Mouse (Mus musculus) heart, adult 8-10 months (tissue): ENCODE results near the gene Rassf3. TPM values are rescaled to one million over a fixed set of nuclear protein-coding genes. Genes with fewer than 3 reads are reported as not detected.

Experiments
- DNase-seq: peaks from one replicate; pipeline ENCODE4 v3.0.0; 2022; ENCODE audit warnings: low spot score
- total RNA-seq, 4 experiments: library from RNA; stranded (reverse); gene quantifications; 2 replicates each; pipeline ENCODE4 v1.2.4; 2022

Gene Rassf3
- total RNA-seq, 4 experiments from 2014 or later = 131 to 151 (median 141) TPM

DNA sequence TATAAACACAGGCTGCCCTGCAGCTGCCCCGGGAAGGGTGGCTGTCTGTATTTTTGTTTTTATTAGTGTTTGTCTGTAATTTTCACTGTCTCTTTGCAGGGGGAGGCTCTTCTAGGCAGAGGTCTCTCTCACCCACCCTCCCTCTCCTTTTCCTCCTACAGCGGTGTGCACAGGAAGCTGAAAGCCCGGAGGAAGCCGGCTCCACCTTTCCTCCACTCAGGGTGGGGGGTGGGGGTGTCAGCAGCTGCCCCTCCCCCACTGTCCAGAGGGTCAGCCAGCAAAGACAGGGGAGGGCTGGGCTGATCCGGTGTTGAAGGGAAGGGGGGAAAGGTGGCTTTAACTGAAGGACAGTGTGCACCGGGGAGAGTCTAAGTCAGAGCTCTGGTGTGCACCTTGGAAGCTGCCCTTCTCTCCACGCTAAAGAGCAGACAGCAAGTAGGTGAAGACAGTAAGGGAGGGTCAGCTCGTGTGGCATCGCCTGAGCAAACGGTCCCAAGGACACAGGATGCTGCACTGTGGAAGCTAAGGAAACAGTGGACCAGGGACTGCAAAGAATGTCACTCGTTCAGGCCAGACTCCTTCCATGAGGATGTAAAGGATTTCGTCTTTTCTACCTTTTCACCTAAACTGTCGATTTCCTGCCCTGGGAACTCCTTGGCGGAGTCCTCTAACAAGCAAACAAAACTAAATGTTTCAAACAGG is 46.0 kb downstream of the Rassf3 start:
- no peak for DNase-seq

DNA sequence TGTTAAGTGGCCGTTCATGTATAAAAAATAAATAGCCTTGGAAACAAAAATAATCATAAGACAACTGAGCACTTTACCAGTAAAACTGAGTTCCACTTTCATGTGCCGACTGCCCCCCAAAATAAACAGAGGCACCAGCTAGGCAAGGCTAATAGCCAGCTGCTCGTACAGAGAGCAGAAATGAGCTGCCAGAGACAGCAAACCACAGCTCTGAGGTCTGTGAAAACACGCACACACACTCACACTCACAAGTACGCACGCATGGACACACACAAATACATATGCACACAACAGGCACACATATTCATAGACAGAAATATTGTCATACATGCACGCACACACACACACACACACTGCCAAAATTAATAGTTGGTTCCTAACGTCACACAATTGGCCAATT is 46.6 kb downstream of the Rassf3 start:
- no peak for DNase-seq

DNA sequence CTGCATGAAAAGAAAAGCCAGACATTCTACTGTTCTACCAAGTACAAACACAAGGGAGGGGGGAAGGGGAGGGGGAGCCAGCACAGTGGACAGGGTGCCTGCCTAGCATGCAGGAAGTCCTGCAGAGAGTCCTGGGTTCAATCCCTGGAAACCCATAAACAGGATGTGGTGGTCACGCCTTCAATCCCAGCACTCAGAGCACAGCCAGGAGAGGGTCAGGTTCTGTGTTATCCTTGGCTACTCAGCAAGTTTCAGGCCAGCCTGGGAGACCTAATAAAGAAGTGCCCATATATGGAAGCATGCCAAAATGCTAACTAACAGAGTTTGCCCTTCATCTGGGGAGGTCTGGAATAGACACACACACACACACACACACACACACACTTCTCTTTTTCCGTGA is 47.1 kb downstream of the Rassf3 start:
- DNase-seq = peak; percentile 78

DNA sequence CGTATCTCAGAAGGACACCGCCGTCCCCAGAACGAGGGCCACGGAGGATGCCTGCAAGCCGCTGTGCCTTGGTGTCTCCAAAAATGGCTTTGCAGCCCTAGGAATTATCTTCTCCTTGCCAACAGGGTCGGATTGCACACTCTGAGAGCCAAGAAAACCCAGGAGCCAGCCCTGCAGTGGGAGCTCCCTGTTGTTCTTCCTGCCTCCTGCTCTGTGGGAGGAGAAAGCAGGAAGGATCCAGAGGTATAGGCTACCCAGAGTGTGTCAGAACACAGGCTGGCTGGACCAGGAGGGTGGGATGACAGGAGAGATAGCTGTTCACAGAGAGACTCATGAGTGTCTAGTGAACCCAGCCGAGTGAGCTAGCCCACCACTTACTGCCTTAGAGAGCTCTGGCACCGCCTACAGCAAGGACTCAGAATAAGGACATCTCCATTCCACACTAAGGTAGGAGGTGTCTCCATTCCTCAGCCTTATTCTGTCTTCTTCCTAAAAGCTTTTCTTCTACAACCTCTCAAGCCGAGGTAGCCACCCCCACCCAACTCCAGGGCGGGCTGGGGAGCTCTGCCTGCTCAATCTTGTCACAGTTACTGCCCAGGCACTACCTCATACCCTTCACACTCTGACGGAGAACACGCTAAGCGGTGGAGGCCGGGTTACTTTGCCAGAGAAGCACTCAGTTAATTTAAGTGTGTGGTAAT is 48.0 kb downstream of the Rassf3 start:
- DNase-seq = no peak

DNA sequence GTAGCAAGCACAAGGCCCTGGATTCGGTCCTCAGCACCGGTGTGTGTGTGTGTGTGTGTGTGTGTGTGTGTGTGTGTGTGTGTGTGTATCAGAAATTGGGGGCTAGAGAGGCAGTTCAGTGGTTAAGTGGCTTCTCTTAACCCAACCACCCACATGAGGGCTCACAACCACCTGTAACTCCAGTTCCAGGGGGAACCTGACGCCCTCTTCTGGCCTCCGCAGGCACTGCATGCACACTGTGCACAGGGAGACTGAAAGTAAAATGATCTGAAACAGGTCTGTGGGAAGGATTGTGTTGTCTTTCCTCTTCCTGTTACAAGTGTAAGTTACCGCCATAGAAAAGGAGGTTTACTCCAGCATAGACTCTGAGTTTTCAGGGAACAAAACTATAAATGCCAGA is 49.0 kb downstream of the Rassf3 start:
- no peak for DNase-seq

DNA sequence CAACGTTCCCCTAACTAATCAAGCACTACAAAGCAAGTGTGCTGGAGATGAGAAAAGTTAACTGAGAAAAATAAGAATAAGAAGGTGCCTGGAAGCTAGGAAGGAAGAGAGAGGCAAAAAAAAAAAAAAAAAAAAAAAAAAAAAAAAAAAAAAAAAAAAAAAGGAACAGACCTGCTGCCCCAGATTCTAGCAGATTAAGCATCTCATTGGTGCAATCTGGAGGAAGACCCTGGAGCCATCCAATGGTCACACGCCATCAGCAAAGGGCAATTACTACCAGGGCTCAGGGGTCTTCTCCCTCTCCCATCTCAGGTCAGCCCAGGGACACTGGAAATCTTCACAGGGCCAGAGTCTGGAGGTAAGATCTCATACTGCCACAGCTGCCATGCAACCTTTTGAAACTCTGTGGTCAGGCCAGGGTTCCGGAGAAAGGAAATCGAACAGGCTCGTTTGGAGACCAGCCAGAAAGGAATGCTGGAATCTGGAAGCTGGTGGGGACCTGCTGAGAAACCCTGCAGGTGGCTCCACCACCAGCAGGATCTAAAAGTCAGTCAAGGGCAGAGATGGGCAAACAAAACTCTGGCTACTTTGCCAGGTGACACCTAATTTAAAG is 49.6 kb downstream of the Rassf3 start:
- no peak for DNase-seq

DNA sequence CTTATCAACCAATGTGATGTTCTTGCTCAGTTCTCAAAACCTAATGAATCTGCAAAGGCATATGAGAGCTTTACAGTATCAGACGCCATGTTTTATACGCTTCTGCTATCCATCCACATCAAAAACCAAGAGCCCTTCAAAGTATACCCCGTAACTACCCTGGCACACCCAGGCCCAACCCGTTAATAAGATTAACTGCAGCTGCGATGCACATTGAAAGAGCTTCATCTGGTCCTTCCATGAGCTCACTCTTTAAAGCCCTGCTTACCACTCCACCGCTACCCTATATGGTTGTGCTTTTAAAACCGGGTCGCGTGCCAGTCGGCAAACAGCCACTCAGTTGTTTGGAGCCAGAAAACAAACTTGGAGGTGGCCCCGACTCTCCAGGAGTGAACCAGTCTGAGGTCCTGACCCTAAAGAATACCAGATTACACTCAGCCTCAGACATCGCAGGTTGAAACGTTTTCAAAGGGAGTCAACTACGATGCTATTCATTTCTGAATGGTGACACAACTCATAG is 50.6 kb downstream of the Rassf3 start:
- DNase-seq = no peak

DNA sequence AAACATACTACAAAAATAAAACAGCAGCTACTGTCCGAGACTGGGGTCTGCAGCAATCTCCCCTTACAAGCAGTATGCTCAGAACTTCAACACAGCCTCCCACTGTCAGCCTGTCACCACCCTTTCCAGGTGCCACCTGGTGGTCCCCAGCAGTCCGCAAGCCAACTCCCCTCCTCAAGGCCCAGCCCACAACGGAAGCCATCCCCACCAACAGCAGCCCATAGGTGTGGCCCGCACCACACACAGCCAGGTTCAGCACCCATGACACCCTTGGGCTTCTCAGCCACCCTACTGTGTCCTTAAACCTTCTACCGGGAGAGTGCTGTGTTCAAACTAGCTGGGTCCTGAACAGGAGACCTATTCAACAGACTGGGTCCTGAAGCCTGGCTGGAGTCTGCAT is 51.1 kb downstream of the Rassf3 start:
- DNase-seq = no peak

DNA sequence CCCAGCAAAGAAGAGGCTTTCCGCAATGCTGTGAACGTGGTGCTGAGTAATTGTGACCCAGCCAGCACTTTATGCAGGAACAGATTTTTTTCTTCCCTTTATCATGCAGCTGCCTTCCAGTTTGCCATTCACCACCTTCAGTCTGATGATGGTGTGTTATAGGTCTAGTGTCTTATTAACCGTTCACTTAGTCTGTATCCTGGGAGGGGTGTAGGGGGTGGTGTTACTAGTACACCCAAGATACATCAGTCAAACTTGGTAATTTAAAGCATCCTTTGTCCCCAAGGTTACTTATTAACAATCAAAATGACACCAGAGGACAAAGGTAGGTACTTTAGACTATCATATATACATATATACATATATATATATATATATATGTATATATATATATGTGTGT is 51.7 kb downstream of the Rassf3 start:
- DNase-seq = no peak

DNA sequence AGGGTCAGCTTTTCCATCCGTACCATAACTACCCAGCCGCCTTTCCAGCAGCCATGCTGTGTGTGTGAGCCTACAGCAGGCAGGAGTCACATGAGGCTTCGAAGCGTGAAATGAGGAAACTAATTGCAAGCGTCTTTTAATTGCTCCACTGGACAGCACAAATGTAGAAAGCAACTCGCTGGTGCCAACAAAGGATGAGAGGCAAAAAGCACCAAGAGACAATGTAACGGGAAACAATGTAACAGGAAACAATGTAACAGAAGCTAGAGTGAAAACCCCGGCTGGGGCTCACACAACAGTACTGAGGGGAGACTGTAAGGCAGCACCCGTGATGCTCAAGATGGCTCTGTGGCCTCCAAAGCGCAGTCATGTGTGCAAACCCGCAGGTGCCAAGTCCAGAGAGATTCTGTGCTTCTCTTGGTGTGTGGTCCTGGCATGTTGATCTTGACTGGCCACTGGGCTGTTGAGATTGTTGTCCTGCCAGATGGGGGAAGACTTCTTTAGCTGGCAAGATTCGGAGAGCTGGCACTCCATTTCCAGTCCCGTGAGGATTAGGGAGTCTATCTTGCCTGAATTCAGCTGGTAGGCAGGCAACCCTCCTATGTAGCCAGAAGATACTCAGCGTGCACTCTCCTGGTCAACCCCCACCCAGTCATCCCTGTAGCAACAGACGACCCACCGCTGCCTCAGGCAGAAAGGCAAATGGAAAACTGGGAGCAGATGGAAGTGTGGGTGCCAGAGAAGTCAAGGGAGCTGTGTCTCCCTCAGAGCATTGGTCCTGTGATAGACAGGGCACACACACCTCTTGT is 52.4 kb downstream of the Rassf3 start:
- DNase-seq = no peak

DNA sequence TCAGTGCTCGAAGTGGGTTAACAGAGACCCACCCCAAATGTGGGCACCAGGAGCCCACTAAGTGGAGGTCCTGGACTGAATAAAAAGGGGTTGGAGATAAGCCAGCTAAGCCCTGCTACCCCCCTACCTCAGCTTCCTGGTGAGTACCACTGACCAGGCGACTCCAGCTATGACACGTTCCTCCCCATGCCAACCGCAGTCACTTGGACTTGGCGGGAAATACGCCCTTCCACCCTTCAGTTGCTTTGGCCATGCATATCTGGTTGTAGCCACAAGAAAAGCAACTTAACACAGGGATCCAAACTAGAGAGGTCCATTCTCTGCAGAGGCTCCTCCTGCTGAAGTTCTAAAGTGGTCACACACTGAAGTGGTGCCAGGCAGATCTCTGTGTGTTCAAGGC is 53.9 kb downstream of the Rassf3 start:
- DNase-seq = no peak

DNA sequence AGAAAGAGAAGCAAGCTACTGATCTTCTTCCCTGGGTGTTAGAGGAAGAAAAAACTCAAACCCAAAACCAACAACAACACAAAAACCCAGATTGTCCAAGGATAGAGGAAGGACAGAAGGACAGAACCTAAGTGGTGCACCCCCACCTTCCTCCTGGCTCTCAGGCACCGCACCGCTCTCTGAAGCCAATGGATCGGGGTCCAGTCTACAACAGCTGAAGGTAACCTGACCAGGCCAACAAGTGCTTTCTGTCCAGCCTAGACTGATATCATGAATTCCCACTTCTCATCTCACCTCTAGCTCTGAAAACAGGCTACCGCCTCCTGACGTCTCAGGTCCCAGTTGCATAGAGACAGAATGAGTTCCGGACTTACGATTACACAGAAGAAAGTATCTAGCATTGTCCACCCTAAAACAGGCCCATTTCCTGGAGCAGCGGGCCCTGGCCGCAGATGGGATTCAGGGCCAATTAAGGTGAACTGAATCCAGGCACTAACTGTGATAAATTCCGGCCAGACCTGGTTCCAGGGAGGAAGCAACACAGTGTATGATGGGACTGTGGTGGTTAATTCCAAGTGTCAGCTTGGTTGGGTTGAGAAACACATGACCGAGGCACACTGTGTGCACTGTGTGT is 54.4 kb downstream of the Rassf3 start:
- DNase-seq = no peak

DNA sequence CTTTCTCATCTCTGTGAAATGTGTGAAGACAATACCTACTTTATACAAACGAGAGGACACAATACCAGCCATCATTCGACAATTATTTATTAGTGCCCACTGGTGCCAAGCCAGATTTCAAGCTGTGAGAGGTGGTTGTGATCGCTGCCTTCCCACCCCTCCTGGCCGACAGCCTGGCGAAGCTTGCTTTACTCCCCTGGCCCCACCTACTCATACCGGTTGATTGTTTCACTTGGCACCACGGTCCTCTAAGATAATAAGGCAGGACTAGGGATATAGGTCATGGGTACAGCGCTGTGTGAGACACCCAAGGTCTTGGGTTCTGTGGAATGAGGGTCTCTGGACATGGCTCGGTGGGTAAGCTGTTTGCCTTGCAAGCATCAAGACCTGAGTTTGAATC is 55.1 kb downstream of the Rassf3 start:
- DNase-seq = no peak

DNA sequence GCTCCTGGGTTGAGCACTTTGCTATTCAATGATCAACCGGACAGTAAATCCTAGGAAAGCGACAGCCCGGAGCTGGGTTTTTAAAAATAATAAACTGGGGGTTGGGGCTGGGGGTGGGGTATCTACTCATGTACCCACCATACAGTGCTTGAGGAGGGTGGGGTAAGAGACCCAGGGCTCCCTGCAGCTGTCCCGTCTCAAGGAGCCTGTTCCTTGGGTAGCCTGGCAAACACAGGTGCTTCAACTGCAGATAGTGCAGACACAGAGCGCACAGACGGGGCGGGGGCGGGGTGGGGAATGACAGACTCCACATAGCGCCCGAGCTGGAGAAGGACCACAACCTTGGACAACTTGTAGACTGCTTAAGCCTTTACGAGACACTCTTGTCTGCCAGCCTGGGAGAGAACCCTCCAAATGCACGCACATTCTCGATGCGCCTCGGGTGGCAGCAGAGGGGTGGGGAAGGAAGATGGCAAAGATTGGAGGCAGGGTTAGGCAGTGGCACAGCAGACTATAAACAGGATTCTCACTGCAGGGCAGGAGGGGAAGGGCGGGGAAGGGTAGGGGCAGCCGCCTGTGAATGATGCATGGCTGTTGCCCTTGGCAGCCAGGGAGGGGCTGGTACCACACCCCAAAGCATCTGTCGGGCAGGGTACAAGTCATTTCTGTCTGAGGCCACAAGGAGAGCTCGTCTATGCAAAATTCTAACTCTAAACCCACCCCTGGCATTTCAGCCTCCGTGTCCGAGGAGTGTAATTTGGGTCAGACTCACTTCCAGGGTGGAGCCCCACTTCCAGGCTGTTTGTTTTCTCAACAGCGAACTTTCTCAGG is 56.3 kb downstream of the Rassf3 start:
- no peak for DNase-seq

DNA sequence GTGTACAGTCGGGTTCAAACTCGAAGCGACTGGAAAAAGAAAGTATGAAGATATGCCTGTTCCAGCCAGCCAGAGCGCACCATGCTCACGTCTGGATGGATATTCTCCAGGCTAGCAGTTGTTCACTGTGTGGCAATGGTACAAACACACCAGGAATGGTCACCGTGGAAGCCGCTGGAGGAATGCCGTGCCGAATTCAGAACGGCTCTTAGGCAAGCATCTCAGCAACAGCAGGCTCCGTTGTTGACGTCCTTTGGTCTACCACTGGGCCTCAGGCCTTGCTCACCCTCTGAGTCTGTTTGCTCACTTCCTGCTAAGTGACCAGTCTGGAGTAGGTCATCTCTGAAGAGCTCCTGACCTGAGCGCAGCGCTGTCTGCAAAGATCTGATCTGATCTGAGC is 57.3 kb downstream of the Rassf3 start:
- DNase-seq = no peak

DNA sequence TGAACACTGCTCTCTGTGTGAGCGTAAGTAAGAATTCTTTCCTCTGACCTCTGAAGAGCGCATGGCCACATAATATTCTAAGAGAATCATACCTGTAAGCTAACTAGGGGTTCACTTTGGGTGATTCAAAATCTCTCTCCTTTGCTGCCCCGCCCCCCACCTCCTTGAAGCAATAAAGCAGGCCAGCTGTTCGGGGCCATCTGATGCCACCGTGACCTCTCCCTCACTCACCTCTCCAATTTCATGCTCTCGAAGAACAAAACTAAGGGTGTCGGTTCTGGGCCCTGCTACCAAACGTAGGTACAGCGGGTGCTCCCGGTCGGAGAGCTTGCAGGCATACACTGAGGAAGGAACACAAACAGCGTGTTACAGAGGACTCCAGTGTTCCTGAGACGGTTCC is 62.0 kb downstream of the Rassf3 start:
- no peak for DNase-seq

DNA sequence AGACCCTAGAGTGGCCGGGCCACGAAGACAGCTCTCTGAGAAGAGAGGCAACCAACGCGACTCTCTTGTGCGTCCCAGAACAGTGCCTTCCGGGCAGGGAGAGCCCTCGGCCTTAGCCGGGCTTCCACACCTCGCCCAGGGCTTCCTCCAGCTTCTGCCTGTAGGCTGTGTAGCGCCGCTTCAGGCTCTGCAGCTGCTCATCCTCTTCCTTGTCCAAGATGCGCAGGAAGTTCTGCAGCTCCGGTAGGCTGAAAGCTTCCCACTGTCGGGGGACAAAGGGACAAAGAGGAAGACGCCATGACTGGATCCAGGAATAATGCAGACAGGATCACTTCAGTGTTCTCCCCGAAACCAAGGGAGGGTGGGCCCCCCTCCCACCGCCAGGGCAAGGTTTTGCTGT is 63.3 kb downstream of the Rassf3 start:
- no peak for DNase-seq

DNA sequence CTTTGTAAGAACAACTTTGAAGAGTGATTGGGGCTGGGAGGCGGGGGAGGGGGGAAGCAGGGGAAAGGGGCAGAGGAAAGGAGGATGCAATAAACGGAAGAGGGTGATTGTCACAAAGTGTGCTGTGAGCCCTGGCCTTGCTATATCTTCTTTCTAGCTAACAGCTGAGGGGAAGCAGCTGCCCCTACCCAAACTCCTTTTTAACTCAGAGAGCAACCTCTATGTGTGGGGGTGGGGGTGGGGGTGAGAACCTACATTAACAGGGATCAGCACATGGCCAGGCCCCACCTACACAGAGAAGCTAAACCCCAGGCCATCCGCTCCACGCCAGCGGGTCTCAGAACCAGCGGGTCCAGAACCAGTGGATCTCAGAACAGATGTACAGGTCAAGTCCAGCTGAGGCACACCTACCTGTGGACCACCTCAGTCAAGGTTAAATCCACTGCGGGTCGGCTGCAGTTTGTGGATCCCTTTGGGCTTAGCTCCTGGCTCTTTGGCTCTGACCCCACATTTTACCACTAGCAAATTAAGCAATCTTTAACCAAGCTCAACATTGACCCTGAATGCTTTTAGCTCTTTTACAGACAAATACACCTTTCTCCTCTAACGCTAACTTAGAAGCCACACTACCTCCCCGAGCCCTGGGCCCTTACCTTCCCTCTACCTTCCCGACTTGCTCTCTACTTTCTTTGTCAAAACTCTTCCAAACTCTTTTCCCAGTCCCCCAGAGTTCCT is 64.3 kb downstream of the Rassf3 start:
- no peak for DNase-seq

DNA sequence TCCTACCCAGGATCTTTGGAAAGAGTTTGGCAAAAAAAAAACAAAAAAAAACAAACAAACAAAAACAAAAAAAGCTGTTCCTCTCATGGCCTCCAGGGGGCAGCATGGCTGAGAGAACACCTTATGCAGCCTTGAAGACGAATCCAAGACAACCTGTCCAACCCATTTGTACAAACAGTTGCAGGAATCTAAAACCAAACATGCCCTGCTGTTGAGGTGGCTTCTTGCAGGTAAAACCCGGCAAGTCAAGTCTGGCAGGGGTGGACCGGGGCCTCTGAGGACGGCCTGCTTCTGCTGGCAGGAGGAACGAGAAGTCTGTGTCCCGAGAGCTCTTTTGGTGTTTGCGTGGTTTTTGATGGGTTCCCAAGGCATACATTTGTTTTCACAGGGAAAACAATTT is 66.4 kb downstream of the Rassf3 start:
- DNase-seq = no peak

DNA sequence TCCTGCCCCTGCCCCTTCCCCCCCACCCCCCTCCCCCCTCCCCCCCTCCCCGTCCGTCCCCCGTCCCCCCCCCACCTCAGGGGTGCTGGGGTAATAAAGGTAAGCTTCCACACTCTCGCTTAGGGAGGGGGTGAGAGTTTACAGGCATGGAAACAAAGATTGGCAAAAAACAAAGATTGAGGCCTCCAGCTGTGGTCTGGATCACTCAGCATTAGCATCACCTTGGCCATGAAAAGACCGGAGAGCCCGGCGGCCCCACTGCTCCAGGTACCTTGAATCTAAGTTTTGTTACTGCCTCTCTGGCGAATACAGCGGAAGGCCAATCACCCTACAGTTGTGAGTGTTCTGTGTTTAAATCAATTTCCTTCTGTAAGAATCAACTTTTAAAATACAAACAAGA is 72.2 kb downstream of the Rassf3 start:
- no peak for DNase-seq
